In genomic region chr9:37018154-37018553, GRCm38 (mm10) we compare ENCODE assay signal across 10 mouse cellular contexts.
DNase-seq lines count a peak whose midpoint lies in the region; ATAC-seq and TF ChIP-seq lines count a peak whose summit lies in the region.
"Had no signal": no experiment of that assay in that cellular context is flagged by ENCODE, and none has a peak within 500 bp of the region (broad histone marks: within the 10 kb centered on the region; RNA-seq: fewer than 3 reads in every experiment).

No protein-coding gene starts in this region.

- no peak overlapping the region for H3K4me3 ChIP-seq in kidney, embryonic 16.5 days (ENCODE audit: low read length)
- H3K4me3 ChIP-seq in lung, embryonic 16.5 days (ENCODE audit: low read length) = no peak overlapping the region
- H3K4me3 ChIP-seq: embryonic facial prominence, embryonic 13.5 days had no signal

- no peaks in the 10 kb centered on the region for H3K36me3 ChIP-seq in kidney, embryonic 16.5 days (ENCODE audit: insufficient read depth, low read length)
- H3K36me3 ChIP-seq in lung, embryonic 16.5 days (ENCODE audit: control insufficient read depth, insufficient read depth, low read length) = no peaks in the 10 kb centered on the region
- H3K36me3 ChIP-seq: embryonic facial prominence, embryonic 13.5 days had no signal

- no peak for TF ChIP-seq CTCF in brain, embryonic 14.5 days (IDR thresholded peaks at IDR 0.05; ENCODE audit: borderline replicate concordance, extremely low read depth, insufficient read depth, insufficient read length)

- no peaks in the 10 kb centered on the region for H3K27me3 ChIP-seq in kidney, embryonic 16.5 days (ENCODE audit: insufficient read depth, low read length)
- H3K27me3 ChIP-seq in lung, embryonic 16.5 days (ENCODE audit: control insufficient read depth, insufficient read depth, low read depth, low read length) = no peaks in the 10 kb centered on the region
- H3K27me3 ChIP-seq: embryonic facial prominence, embryonic 13.5 days had no signal

- H3K27ac ChIP-seq in kidney, embryonic 16.5 days (ENCODE audit: low read length) = peak overlapping the region; percentile 37; the same call in 1 of the 2 replicates
- peak overlapping the region; percentile 40; the same call in 1 of the 2 replicates for H3K27ac ChIP-seq in lung, embryonic 16.5 days (ENCODE audit: low read length)
- H3K27ac ChIP-seq: embryonic facial prominence, embryonic 13.5 days; macrophage had no signal

- no peak overlapping the region for H3K9ac ChIP-seq in kidney, embryonic 16.5 days (replicated peaks; ENCODE audit: low read length)
- H3K9ac ChIP-seq in lung, embryonic 16.5 days (ENCODE audit: low read length) = no peak overlapping the region
- H3K9ac ChIP-seq: embryonic facial prominence, embryonic 13.5 days had no signal

- no peak for TF ChIP-seq POLR2A in brain, embryonic 14.5 days (IDR thresholded peaks at IDR 0.05; ENCODE audit: borderline replicate concordance, extremely low read depth, insufficient read depth, insufficient read length, poor library complexity, severe bottlenecking)

- H3K9me3 ChIP-seq in kidney, embryonic 16.5 days (ENCODE audit: low read length) = no peaks in the 10 kb centered on the region
- H3K9me3 ChIP-seq in lung, embryonic 16.5 days (ENCODE audit: control insufficient read depth, low read length) = no peaks in the 10 kb centered on the region
- H3K9me3 ChIP-seq: embryonic facial prominence, embryonic 13.5 days had no signal

- peaks cover 29% of the 10 kb centered on the region for H3K4me1 ChIP-seq in kidney, embryonic 16.5 days (ENCODE audit: insufficient read depth, low read length)
- peaks cover 36% of the 10 kb centered on the region for H3K4me1 ChIP-seq in lung, embryonic 16.5 days (replicated peaks; ENCODE audit: control insufficient read depth, insufficient read depth, low read length)

- H3K4me2 ChIP-seq in kidney, embryonic 16.5 days (replicated peaks; ENCODE audit: low read depth, low read length) = no peak overlapping the region
- no peak overlapping the region for H3K4me2 ChIP-seq in lung, embryonic 16.5 days (ENCODE audit: low read depth, low read length)
- H3K4me2 ChIP-seq: embryonic facial prominence, embryonic 13.5 days had no signal

- no peak for DNase-seq in frontal cortex, postnatal 14 days (ENCODE audit: low spot score in 2 of 2)
- peak; percentile 38 for DNase-seq in brain, embryonic 14.5 days (ENCODE audit: low read depth)
- no peak for DNase-seq in neural tube, embryonic 10.5 days (ENCODE audit: extremely low spot score, low spot score)
- no peak for DNase-seq in gastrocnemius, adult 8-10 months (ENCODE audit: low spot score in 2 of 2)
- DNase-seq in spleen, postnatal 4 days (ENCODE audit: low spot score in 2 of 2) = no peak

- WGBS in kidney, embryonic 16.5 days = 73% methylated on average over 1 of the region's 1 CpGs
- WGBS in lung, embryonic 16.5 days = 50% methylated on average over 1 of the region's 1 CpGs

- ATAC-seq in frontal cortex, adult (ENCODE audit: low TSS enrichment) = peak; percentile 81
- ATAC-seq in kidney, embryonic 16.5 days (ENCODE audit: low FRiP score, low TSS enrichment) = peak; percentile 68
- peak; percentile 89 for ATAC-seq in lung, embryonic 16.5 days (ENCODE audit: low read depth)
